In the genomic region with DNA sequence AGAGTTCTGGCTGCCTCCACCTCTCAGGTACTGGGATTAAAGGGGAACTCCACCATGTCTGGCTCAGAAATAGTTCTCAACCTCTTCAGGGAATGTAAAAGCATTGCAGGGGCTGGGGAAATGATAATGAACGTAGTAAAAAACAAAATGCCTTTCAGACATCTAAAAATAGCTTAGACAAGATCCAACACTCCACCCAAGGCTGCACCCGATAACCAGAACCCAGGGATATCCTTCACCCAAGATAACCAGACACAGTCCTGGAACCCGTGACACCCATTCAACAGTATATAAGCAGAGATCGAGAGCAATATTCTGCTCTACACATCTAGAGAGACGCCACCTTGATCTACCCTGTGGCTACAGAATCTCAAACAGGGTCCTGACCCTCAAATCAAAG, we compare ENCODE assay signal across 19 mouse cellular contexts. TPM values are rescaled to one million over a fixed set of nuclear protein-coding genes. Genes with fewer than 3 reads are reported as not detected.
A peak's percentile ranks its signal among the peaks of the same experiment; 100 is the strongest.
DNase-seq lines count a peak whose midpoint lies in the region; ATAC-seq and TF ChIP-seq lines count a peak whose summit lies in the region.
"Had no signal": no experiment of that assay in that cellular context is flagged by ENCODE, and none has a peak within 500 bp of the region (broad histone marks: within the 10 kb centered on the region; RNA-seq: fewer than 3 reads in every experiment).

No protein-coding gene starts in this region.

- no peak overlapping the region for H3K4me3 ChIP-seq in heart, embryonic 13.5 days
- no peak overlapping the region for H3K4me3 ChIP-seq in bone marrow, adult 2 months (replicated peaks; ENCODE audit: control insufficient read depth, low read depth, low read length)
- H3K4me3 ChIP-seq in liver, postnatal 0 days (ENCODE audit: low read depth, low read length): peak overlapping the region; percentile 19
- H3K4me3 ChIP-seq in kidney, embryonic 16.5 days (ENCODE audit: low read length): no peak overlapping the region
- H3K4me3 ChIP-seq: forebrain, embryonic 13.5 days; layer of hippocampus, adult 2 months; lung, embryonic 15.5 days had no signal

- WGBS in heart, embryonic 13.5 days: 56% methylated on average over 5 of the region's 5 CpGs
- WGBS in bone marrow, adult 2 months: 44% methylated on average over 5 of the region's 5 CpGs
- 54% methylated on average over 5 of the region's 5 CpGs for WGBS in liver, postnatal 0 days (ENCODE audit: insufficient replicate concordance)
- 89% methylated on average over 5 of the region's 5 CpGs for WGBS in kidney, embryonic 16.5 days

- H3K4me2 ChIP-seq in heart, embryonic 13.5 days: peak overlapping the region; percentile 58; the same call in 1 of the 2 replicates
- peak overlapping the region; percentile 66 for H3K4me2 ChIP-seq in liver, postnatal 0 days (ENCODE audit: low read depth, low read length)
- no peak overlapping the region for H3K4me2 ChIP-seq in kidney, embryonic 16.5 days (replicated peaks; ENCODE audit: low read depth, low read length)
- H3K4me2 ChIP-seq: forebrain, embryonic 13.5 days; midbrain, embryonic 11.5 days had no signal

- no peak overlapping the region for H3K9ac ChIP-seq in heart, embryonic 13.5 days
- peak overlapping the region; percentile 19; the same call in 1 of the 2 replicates for H3K9ac ChIP-seq in liver, postnatal 0 days (replicated peaks)
- no peak overlapping the region for H3K9ac ChIP-seq in kidney, embryonic 16.5 days (replicated peaks; ENCODE audit: low read length)
- H3K9ac ChIP-seq: forebrain, embryonic 13.5 days; lung, embryonic 15.5 days had no signal

- no peaks in the 10 kb centered on the region for H3K36me3 ChIP-seq in heart, embryonic 13.5 days
- H3K36me3 ChIP-seq in liver, postnatal 0 days (replicated peaks; ENCODE audit: insufficient read depth, low read length): no peaks in the 10 kb centered on the region
- H3K36me3 ChIP-seq in kidney, embryonic 16.5 days (ENCODE audit: insufficient read depth, low read length): no peaks in the 10 kb centered on the region
- H3K36me3 ChIP-seq: lung, embryonic 15.5 days had no signal

- ATAC-seq in heart, embryonic 13.5 days (ENCODE audit: extremely low read depth, insufficient number of reproducible peaks, low FRiP score, low TSS enrichment): no peak
- peak; percentile 82 for ATAC-seq in liver, postnatal 0 days
- no peak for ATAC-seq in inflammation-experienced regulatory T-cells, adult 6 months
- no peak for ATAC-seq in kidney, embryonic 16.5 days (ENCODE audit: low FRiP score, low TSS enrichment)
- ATAC-seq in monocyte, adult 5-6 weeks (replicated peaks; ENCODE audit: insufficient number of reproducible peaks, low FRiP score, low TSS enrichment, poor library complexity, severe bottlenecking): no peak
- ATAC-seq: forebrain, embryonic 13.5 days had no signal

- H3K27ac ChIP-seq in heart, embryonic 13.5 days (replicated peaks): no peak overlapping the region
- peak overlapping the region; percentile 45; the same call in 1 of the 2 replicates for H3K27ac ChIP-seq in bone marrow, adult 2 months (ENCODE audit: control insufficient read depth, insufficient read depth, low read depth, low read length, poor library complexity)
- H3K27ac ChIP-seq in liver, postnatal 0 days (ENCODE audit: low read depth): peak overlapping the region; percentile 85
- no peak overlapping the region for H3K27ac ChIP-seq in kidney, embryonic 16.5 days (ENCODE audit: low read length)
- H3K27ac ChIP-seq: forebrain, embryonic 13.5 days; layer of hippocampus, adult 2 months; lung, embryonic 15.5 days had no signal

- H3K4me1 ChIP-seq in heart, embryonic 13.5 days: peaks cover 9% of the 10 kb centered on the region
- H3K4me1 ChIP-seq in bone marrow, adult 2 months (ENCODE audit: control insufficient read depth, insufficient read depth, low read length): peaks cover 6% of the 10 kb centered on the region; the same call in 1 of the 2 replicates
- H3K4me1 ChIP-seq in liver, postnatal 0 days (ENCODE audit: insufficient read depth): peaks cover 21% of the 10 kb centered on the region
- H3K4me1 ChIP-seq in kidney, embryonic 16.5 days (ENCODE audit: insufficient read depth, low read length): peaks cover 8% of the 10 kb centered on the region; the same call in 1 of the 2 replicates
- H3K4me1 ChIP-seq: forebrain, embryonic 13.5 days had no signal

- no peaks in the 10 kb centered on the region for H3K27me3 ChIP-seq in heart, embryonic 13.5 days (replicated peaks)
- H3K27me3 ChIP-seq in liver, postnatal 0 days (ENCODE audit: insufficient read depth, low read length): no peaks in the 10 kb centered on the region
- H3K27me3 ChIP-seq in kidney, embryonic 16.5 days (ENCODE audit: insufficient read depth, low read length): no peaks in the 10 kb centered on the region
- H3K27me3 ChIP-seq: forebrain, embryonic 13.5 days; lung, embryonic 15.5 days had no signal

- no peak for TF ChIP-seq CTCF in bone marrow, adult 2 months (IDR thresholded peaks at IDR 0.05; ENCODE audit: control insufficient read depth, insufficient read depth, low read length)
- TF ChIP-seq CTCF in liver, postnatal 0 days (IDR thresholded peaks at IDR 0.05; ENCODE audit: low read depth): no peak

- DNase-seq in heart, adult 9 months (ENCODE audit: low spot score in 2 of 2): no peak
- DNase-seq in induced T-regulatory cell, adult 2 months (ENCODE audit: low read depth): peak; percentile 50
- DNase-seq in liver, postnatal 0 days: no peak
- DNase-seq: adrenal gland, adult 8-10 months; cerebellum, adult 2 months; right cerebral cortex, postnatal 25 days had no signal

- TF ChIP-seq POLR2A in bone marrow, adult 2 months (IDR thresholded peaks at IDR 0.05; ENCODE audit: borderline replicate concordance, control insufficient read depth, low read depth, low read length): no peak

- peak; percentile 87 for TF ChIP-seq EP300 in liver, postnatal 0 days (IDR thresholded peaks at IDR 0.05; ENCODE audit: low read depth)

- peaks cover 6% of the 10 kb centered on the region; the same call in 1 of the 2 replicates for H3K9me3 ChIP-seq in heart, embryonic 13.5 days
- H3K9me3 ChIP-seq in liver, postnatal 0 days (ENCODE audit: low read length): peaks cover 4% of the 10 kb centered on the region; the same call in 1 of the 2 replicates
- peaks cover 5% of the 10 kb centered on the region; the same call in 1 of the 2 replicates for H3K9me3 ChIP-seq in kidney, embryonic 16.5 days (ENCODE audit: low read length)
- H3K9me3 ChIP-seq: lung, embryonic 15.5 days had no signal

RNA-seq across cellular contexts. Expression of gene Cxcr5, which starts 18.4 kb away (rescaled TPM):
- polyA plus RNA-seq in heart, embryonic 13.5 days (2015; fragmentation: Nextera tagmentation; extraction: Ambion mirVana): not detected in 2 replicates
- 0.61 and 13.4 TPM in 2 replicates for polyA plus RNA-seq in bone marrow, adult 2 months (2011; ENCODE audit: insufficient read depth, insufficient read length, low replicate concordance, missing spikeins)
- polyA plus RNA-seq in liver, postnatal 0 days (2015; fragmentation: Nextera tagmentation; extraction: Ambion mirVana): 0.32 and 0.55 TPM in 2 replicates
- polyA plus RNA-seq in inflammation-experienced regulatory T-cells, adult 6 months (2017; shearing (Covaris generic)): 100 to 1,000 TPM in 2 of 3 experiments, 10 to 100 TPM in 1; 62.4 to 131 (median 115) TPM
- polyA plus RNA-seq in kidney, embryonic 16.5 days (2015; fragmentation: Nextera tagmentation; extraction: Ambion mirVana): 0.11 TPM in 1 of 2 replicates, not detected in the other
- 13.4 to 23.0 TPM (median 17.5 TPM) in 3 replicates for total RNA-seq in monocyte, adult 5-6 weeks (2017)
- total RNA-seq: layer of hippocampus, adult 2 months; left cerebral cortex, adult 18-20 months had no signal
- polyA plus RNA-seq: forebrain, embryonic 13.5 days; heart, embryonic 14.5 days; kidney, embryonic 14.5 days; lung, embryonic 15.5 days; neural tube, embryonic 14.5 days had no signal

RNA-seq across cellular contexts. Expression of gene Ddx6, which starts 24.6 kb away (rescaled TPM):
- 9.8 and 11.0 TPM in 2 replicates for polyA plus RNA-seq in heart, embryonic 13.5 days (2015; fragmentation: Nextera tagmentation; extraction: Ambion mirVana)
- 38.4 and 48.4 TPM in 2 replicates for polyA plus RNA-seq in bone marrow, adult 2 months (2011; ENCODE audit: insufficient read depth, insufficient read length, low replicate concordance, missing spikeins)
- polyA plus RNA-seq in liver, postnatal 0 days (2015; fragmentation: Nextera tagmentation; extraction: Ambion mirVana): 5.3 and 6.3 TPM in 2 replicates
- 100 to 1,000 TPM in 1 of 3 experiments, 10 to 100 TPM in 2; 57.3 to 129 (median 66.8) TPM for polyA plus RNA-seq in inflammation-experienced regulatory T-cells, adult 6 months (2017; shearing (Covaris generic))
- polyA plus RNA-seq in kidney, embryonic 16.5 days (2015; fragmentation: Nextera tagmentation; extraction: Ambion mirVana): 11.2 and 13.9 TPM in 2 replicates
- 131 to 157 TPM (median 139 TPM) in 3 replicates for total RNA-seq in monocyte, adult 5-6 weeks (2017)

Comparison
In these comparisons a context has a peak if more than half of its experiments do, and no peak if none do; other contexts are left out.
1. H3K27ac ChIP-seq: peak in bone marrow, adult 2 months (single experiment) and liver, postnatal 0 days (single experiment); none in heart, embryonic 13.5 days (single experiment) and kidney, embryonic 16.5 days (single experiment).